Mouse (Mus musculus) C2C12 (cell line): Measurements from ENCODE around the gene Ccz1. TPM values are rescaled to one million over a fixed set of nuclear protein-coding genes. Genes with fewer than 3 reads are reported as not detected.

ENCODE experiments used
- H3K27me3 ChIP-seq: one replicate; pipeline ENCODE4 v1.6.1; 2011; ENCODE audit not compliant: control insufficient read depth, insufficient read depth, insufficient read length
- H3K36me3 ChIP-seq: one replicate; pipeline ENCODE4 v1.6.1; 2011; ENCODE audit not compliant: control insufficient read depth, insufficient read depth
- H3K4me3 ChIP-seq: one replicate; pipeline ENCODE4 v1.5.1; 2011; ENCODE audit warnings: mild to moderate bottlenecking, control low read depth; ENCODE audit not compliant: poor library complexity, insufficient read depth, severe bottlenecking
- H3K79me2 ChIP-seq: one replicate; pipeline ENCODE4 v1.6.1; 2011; ENCODE audit not compliant: control insufficient read depth, insufficient read depth
- H3K79me3 ChIP-seq: one replicate; pipeline ENCODE4 v1.6.1; 2011; ENCODE audit warnings: low read depth, control low read depth
- H3ac ChIP-seq: one replicate; pipeline ENCODE3; 2011; ENCODE audit warnings: low read depth; ENCODE audit not compliant: control insufficient read depth, insufficient read length
- CEBPB ChIP-seq: IDR thresholded peaks from one replicate; pipeline ENCODE4 v1.6.1; 2011; ENCODE audit warnings: low read depth, mild to moderate bottlenecking, control low read depth, moderate library complexity
- CTCF ChIP-seq: IDR thresholded peaks from one replicate; pipeline ENCODE4 v1.5.1; 2011; ENCODE audit not compliant: control insufficient read depth, insufficient read depth, insufficient read length
- FOSL1 ChIP-seq: IDR thresholded peaks from one replicate; pipeline ENCODE4 v1.8.0; 2011; ENCODE audit warnings: mild to moderate bottlenecking, low read length; ENCODE audit not compliant: poor library complexity, insufficient read depth, severe bottlenecking
- MAX ChIP-seq: IDR thresholded peaks from one replicate; pipeline ENCODE4 v1.6.1; 2011; ENCODE audit warnings: mild to moderate bottlenecking, control low read depth
- MYOD1 ChIP-seq: IDR thresholded peaks from one replicate; pipeline ENCODE4 v1.6.1; 2011; ENCODE audit warnings: low read depth; ENCODE audit not compliant: control insufficient read depth, insufficient read length
- MYOG ChIP-seq: IDR thresholded peaks from one replicate; pipeline ENCODE4 v1.6.1; 2011; ENCODE audit not compliant: control insufficient read depth, insufficient read length; ENCODE audit errors: extremely low read depth
- USF1 ChIP-seq: IDR thresholded peaks from one replicate; pipeline ENCODE4 v1.6.1; 2011; ENCODE audit warnings: low read depth, mild to moderate bottlenecking, control low read depth, moderate library complexity
- polyA plus RNA-seq: library from polyadenylated mRNA; unstranded; fragments of >200 nt; fragmentation: generic; extraction: Trizol; gene quantifications from one replicate; pipeline ENCODE4 v1.2.1, GENCODE M21; 2012; ENCODE audit warnings: missing spikeins

Ccz1 gene
- polyA plus RNA-seq, 1 experiment, result 35.0 TPM

DNA sequence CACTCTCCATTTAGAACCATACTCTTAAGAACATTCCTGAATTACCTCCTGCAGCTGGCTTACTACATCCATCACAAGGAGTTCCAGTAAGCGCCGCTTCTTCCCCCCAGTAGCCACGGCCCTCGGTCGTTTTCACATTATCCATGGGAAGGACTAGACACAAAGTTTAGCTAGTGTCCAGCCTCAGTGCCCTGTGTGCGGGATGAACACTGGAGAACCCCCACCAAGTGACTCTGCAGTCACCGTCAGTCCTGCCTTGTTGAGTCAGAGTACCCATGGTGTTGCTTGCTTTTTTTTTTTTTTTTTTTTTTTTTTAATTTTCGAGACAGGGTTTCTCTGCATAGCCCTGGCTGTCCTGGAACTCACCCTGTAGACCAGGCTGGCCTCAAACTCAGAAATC lies 53.5 kb downstream of the Ccz1 start:
- no peaks in the 10 kb centered on the region for H3K79me3 ChIP-seq
- TF ChIP-seq MYOD1, result no peak
- TF ChIP-seq CEBPB, result no peak
- no peak for TF ChIP-seq FOSL1
- H3ac ChIP-seq, result no peak overlapping the region
- no peaks in the 10 kb centered on the region for H3K36me3 ChIP-seq
- H3K4me3 ChIP-seq, result no peak overlapping the region
- peaks cover 24% of the 10 kb centered on the region for H3K27me3 ChIP-seq
- no peaks in the 10 kb centered on the region for H3K79me2 ChIP-seq

DNA sequence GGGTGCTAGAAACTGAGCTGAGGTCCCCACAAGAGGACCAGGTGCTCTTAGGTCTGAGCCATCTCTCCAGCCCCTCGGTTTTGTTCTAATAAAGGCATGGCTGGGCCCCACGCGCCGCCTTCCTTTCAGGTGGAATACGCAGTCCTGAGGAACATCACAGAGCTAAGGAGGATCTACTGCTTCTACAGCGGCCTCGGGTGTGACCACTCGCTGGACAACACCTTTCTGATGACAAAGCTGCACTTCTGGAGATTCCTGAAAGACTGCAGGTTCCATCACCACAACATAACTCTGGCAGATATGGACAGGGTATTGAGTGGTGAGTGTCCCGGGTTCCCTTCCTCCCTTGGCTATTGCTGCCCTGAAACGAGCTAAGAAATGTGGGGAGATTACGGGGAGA lies 55.1 kb downstream of the Ccz1 start:
- H3K4me3 ChIP-seq, result no peak overlapping the region
- no peaks in the 10 kb centered on the region for H3K36me3 ChIP-seq
- H3K79me2 ChIP-seq, result no peaks in the 10 kb centered on the region
- no peak for TF ChIP-seq MYOG
- TF ChIP-seq CEBPB, result no peak
- TF ChIP-seq MAX, result no peak
- TF ChIP-seq MYOD1, result no peak
- TF ChIP-seq USF1, result no peak
- no peak for TF ChIP-seq CTCF
- no peak for TF ChIP-seq FOSL1
- no peaks in the 10 kb centered on the region for H3K79me3 ChIP-seq
- H3ac ChIP-seq, result no peak overlapping the region
- H3K27me3 ChIP-seq, result peaks cover 24% of the 10 kb centered on the region

DNA sequence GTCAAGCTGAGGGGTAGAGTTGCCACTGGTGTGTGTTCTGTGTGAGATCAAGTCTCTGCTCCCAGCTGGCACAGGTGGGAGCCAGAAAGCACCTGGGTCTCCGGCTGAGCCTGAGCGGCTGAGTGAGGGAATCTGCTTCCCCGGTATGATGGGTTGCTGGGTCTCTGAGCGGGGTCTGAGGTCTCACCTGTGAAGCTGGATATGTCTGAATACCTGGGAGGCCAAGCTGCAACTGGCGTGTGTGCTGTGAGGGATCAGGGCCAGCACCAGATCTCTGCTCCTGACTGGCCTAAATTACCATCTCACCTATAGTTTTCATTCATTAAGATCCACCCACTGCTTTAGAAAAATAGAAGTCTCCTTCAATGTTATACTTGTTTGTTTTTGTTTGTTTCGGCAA lies 57.6 kb downstream of the Ccz1 start:
- peaks cover 16% of the 10 kb centered on the region for H3K27me3 ChIP-seq
- no peak overlapping the region for H3ac ChIP-seq
- no peaks in the 10 kb centered on the region for H3K79me3 ChIP-seq
- no peak overlapping the region for H3K4me3 ChIP-seq
- TF ChIP-seq USF1, result no peak
- TF ChIP-seq MAX, result no peak
- no peak for TF ChIP-seq CEBPB
- no peak for TF ChIP-seq FOSL1
- TF ChIP-seq MYOD1, result no peak
- TF ChIP-seq CTCF, result no peak
- TF ChIP-seq MYOG, result no peak
- no peaks in the 10 kb centered on the region for H3K79me2 ChIP-seq
- no peaks in the 10 kb centered on the region for H3K36me3 ChIP-seq

DNA sequence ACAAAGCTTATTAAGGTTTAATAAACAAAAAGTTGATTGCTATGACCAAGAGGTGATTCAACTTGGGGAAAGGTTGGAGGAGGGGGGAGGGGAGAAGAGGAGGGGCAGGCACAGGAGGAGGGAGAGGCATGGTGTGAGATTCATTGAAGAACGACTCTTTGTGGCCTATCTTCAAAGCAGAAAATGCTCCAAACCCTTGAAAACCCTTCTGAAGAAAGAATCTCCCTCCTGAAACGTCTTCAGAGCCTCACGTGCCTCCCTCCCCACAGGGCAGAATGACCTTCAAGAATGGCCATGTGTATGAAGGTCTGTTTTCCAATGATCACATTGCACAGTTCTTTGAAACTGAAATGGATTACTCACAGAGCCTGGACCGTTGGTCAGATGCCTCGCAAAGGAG lies 64.7 kb downstream of the Ccz1 start:
- TF ChIP-seq FOSL1, result no peak
- no peak for TF ChIP-seq MYOD1
- no peak for TF ChIP-seq USF1
- TF ChIP-seq MYOG, result no peak
- no peak for TF ChIP-seq MAX
- no peak for TF ChIP-seq CEBPB
- TF ChIP-seq CTCF, result no peak
- Histone ChIP-seq H3ac (no peak overlapping the region), H3K36me3 (no peaks in the 10 kb centered on the region), H3K79me3 (no peaks in the 10 kb centered on the region), H3K27me3 (peaks cover 14% of the 10 kb centered on the region), H3K4me3 (no peak overlapping the region), H3K79me2 (no peaks in the 10 kb centered on the region)

DNA sequence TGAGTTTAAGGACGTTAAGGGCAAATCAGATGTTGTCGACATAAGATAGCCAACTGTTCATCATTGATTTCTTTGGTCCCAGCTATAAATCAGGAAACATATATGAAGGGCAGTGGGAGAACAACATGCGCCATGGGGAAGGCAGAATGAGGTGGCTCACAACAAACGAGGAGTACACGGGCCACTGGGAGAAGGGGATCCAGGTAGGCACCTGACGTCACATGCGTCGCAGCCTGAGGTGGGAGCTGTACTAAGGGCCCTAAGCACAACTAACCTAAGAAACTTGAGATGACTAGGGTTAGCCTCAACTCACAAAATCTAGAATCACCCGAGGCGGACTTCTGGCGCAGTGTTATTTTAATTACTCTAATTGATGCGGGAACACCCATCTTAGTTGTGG lies 66.3 kb downstream of the Ccz1 start:
- Histone ChIP-seq H3ac (no peak overlapping the region), H3K27me3 (peaks cover 25% of the 10 kb centered on the region), H3K4me3 (no peak overlapping the region), H3K79me3 (no peaks in the 10 kb centered on the region), H3K79me2 (no peaks in the 10 kb centered on the region), H3K36me3 (no peaks in the 10 kb centered on the region)
- TF ChIP-seq MYOD1, result no peak
- TF ChIP-seq MAX, result no peak
- no peak for TF ChIP-seq MYOG
- TF ChIP-seq CTCF, result no peak
- TF ChIP-seq USF1, result no peak
- no peak for TF ChIP-seq CEBPB
- TF ChIP-seq FOSL1, result no peak
